Mouse (Mus musculus) heart, embryonic 14.5 days (tissue): ENCODE data around the gene Fam90a1b. TPM values are rescaled to one million over a fixed set of nuclear protein-coding genes. Genes with fewer than 3 reads are reported as not detected.

ENCODE experiments used
- ATAC-seq: fragments of 200-750 bp; cut with Nextera tagmentation; 2 replicates; pipeline ENCODE4 v1.8.0; 2017; ENCODE audit warnings: low read depth, moderate TSS enrichment; ENCODE audit not compliant: insufficient number of reproducible peaks, insufficient read depth, low FRiP score
- H3K27ac ChIP-seq, 2 experiments: fragments of 200-500 bp in 1 of 2; fragments of 300-500 bp in 1 of 2; sonication (generic) in 1 of 2; replicated peaks in 1 of 2; 2 replicates each; pipeline ENCODE4 v1.5.1; 2012 to 2014; ENCODE audit warnings: low read depth in 2 of 2, low read length in 2 of 2, control low read depth in 1 of 2, mild to moderate bottlenecking in 1 of 2, mixed read lengths in 1 of 2; ENCODE audit not compliant: control insufficient read depth in 1 of 2, insufficient read depth in 1 of 2
- H3K27me3 ChIP-seq: fragments of 300-500 bp; sonication (generic); 2 replicates; pipeline ENCODE4 v1.6.1; 2014; ENCODE audit warnings: mild to moderate bottlenecking, low read length, control low read depth; ENCODE audit not compliant: control insufficient read depth, insufficient read depth
- H3K36me3 ChIP-seq: fragments of 300-500 bp; sonication (generic); 2 replicates; pipeline ENCODE4 v1.6.1; 2014; ENCODE audit warnings: mild to moderate bottlenecking, control low read depth, low read length, mixed read lengths; ENCODE audit not compliant: control insufficient read depth, insufficient read depth
- H3K4me1 ChIP-seq, 2 experiments: fragments of 200-500 bp in 1 of 2; fragments of 300-500 bp in 1 of 2; sonication (generic) in 1 of 2; 2 replicates each; pipeline ENCODE4 v1.6.1; 2012 to 2014; ENCODE audit warnings: low read length in 2 of 2, control low read depth in 1 of 2, mixed read lengths in 1 of 2; ENCODE audit not compliant: control insufficient read depth in 2 of 2, insufficient read depth in 2 of 2
- H3K4me2 ChIP-seq: fragments of 300-500 bp; sonication (generic); 2 replicates; pipeline ENCODE4 v1.6.1; 2014; ENCODE audit warnings: mild to moderate bottlenecking, low read length
- H3K4me3 ChIP-seq, 2 experiments: fragments of 200-500 bp in 1 of 2; fragments of 300-500 bp in 1 of 2; sonication (generic) in 1 of 2; 2 replicates each; pipeline ENCODE4 v1.5.1; 2012 to 2014; ENCODE audit warnings: low read length in 2 of 2, mild to moderate bottlenecking in 2 of 2, control low read depth in 1 of 2, low read depth in 1 of 2, moderate library complexity in 1 of 2; ENCODE audit not compliant: control insufficient read depth in 1 of 2, insufficient read depth in 1 of 2
- H3K9ac ChIP-seq: fragments of 300-500 bp; sonication (generic); 2 replicates; pipeline ENCODE4 v1.6.1; 2014; ENCODE audit warnings: mild to moderate bottlenecking, low read length
- H3K9me3 ChIP-seq: fragments of 300-500 bp; sonication (generic); 2 replicates; pipeline ENCODE4 v1.6.1; 2016; ENCODE audit warnings: low read length, control low read depth; ENCODE audit not compliant: control insufficient read depth
- WGBS: fragments of 180-500 bp; shearing (Covaris S2); extraction: QIAGEN DNeasy Blood & Tissue Kit; methylation state at CpG from one replicate; pipeline ENCODE4 v1.1.7; 2014; 5-methylcytosine and 5-hydroxymethylcytosine counted together
- microRNA-seq: library from miRNA; unstranded; fragments of <30 nt; microRNA quantifications from one replicate; pipeline ENCODE4, GENCODE M21; 2016
- polyA plus RNA-seq: library from polyadenylated mRNA; unstranded; fragments of >200 nt; fragmentation: Nextera tagmentation; extraction: Ambion mirVana; gene quantifications from 2 replicates; pipeline ENCODE4 v1.2.1, GENCODE M21; 2014

Gene Fam90a1b
- polyA plus RNA-seq, 1 experiment from 2014 or later: not detected

GRCm38 (mm10) chrX:94321036-94321902 is 45.3 kb downstream of the Fam90a1b start:
- peaks cover 21% of the 10 kb centered on the region for H3K27me3 ChIP-seq
- H3K9me3 ChIP-seq: no peaks in the 10 kb centered on the region
- no peaks in the 10 kb centered on the region for H3K36me3 ChIP-seq
- H3K9ac ChIP-seq: no peak overlapping the region
- H3K27ac ChIP-seq: no peak overlapping the region
- no peak overlapping the region for H3K4me3 ChIP-seq
- 79% methylated on average over 11 of the region's 11 CpGs for WGBS
- no peak overlapping the region for H3K4me2 ChIP-seq
- ATAC-seq: no peak
- H3K4me1 ChIP-seq: no peaks in the 10 kb centered on the region

Small RNA genes within 50 kb of the gene (microRNA-seq; reads per million reads assigned to microRNA genes)
- gene Gm44477: not detected

Other genes with a start within 250 kb of the Fam90a1b start
- 23.7 and 28.2 TPM in 2 replicates for gene Zfx, start 243.1 kb downstream of the Fam90a1b start, polyA plus RNA-seq
- 46.9 and 75.7 TPM in 2 replicates for gene Eif2s3x, start 153.9 kb downstream of the Fam90a1b start, polyA plus RNA-seq
- 5.9 and 6.9 TPM in 2 replicates for gene Klhl15, start 132.2 kb downstream of the Fam90a1b start, polyA plus RNA-seq
- 215 and 221 TPM in 2 replicates for gene Apoo, start 340 bp upstream of the Fam90a1b start, polyA plus RNA-seq
- 476 and 520 TPM in 2 replicates for gene Maged1, start 175.4 kb upstream of the Fam90a1b start, polyA plus RNA-seq